Mouse (Mus musculus) spleen, adult 2 months (tissue): ENCODE data around the gene Eif4g1.

Source experiments
- CTCF ChIP-seq: fragments of 200-500 bp; IDR thresholded peaks from 2 replicates; pipeline ENCODE4 v1.5.1; 2011; ENCODE audit warnings: mild to moderate bottlenecking, inconsistent platforms; ENCODE audit not compliant: insufficient read depth, insufficient read length, insufficient replicate concordance; ENCODE audit errors: extremely low read depth
- POLR2A ChIP-seq: fragments of 200-500 bp; IDR thresholded peaks from 2 replicates; pipeline ENCODE4 v1.6.1; 2011; ENCODE audit warnings: low read depth, low read length, inconsistent platforms

DNA sequence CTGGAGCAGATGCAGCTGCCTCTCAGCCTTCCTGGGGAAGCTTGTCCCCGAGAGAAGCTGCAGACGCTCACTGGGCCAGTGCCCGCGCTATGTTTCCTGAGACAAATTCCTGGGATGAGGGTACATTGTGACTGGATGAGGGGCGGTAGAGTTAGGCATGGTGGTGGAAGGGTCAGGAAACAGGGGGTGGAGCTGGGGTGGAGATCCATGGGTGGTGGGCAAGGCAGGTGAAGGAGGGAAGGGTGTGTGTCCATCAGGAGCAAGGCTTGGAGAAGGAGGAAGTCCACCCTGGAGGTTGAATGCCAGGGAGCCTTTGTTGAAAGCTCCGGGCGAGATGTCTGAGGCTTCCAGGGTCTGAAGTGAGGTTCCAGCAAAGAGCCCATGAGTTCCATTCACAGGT lies 57.2 kb downstream of the Eif4g1 start:
- TF ChIP-seq POLR2A (no peak), CTCF (no peak)
